Mouse (Mus musculus): ENCODE data around the gene Lrrc10b.

DNA sequence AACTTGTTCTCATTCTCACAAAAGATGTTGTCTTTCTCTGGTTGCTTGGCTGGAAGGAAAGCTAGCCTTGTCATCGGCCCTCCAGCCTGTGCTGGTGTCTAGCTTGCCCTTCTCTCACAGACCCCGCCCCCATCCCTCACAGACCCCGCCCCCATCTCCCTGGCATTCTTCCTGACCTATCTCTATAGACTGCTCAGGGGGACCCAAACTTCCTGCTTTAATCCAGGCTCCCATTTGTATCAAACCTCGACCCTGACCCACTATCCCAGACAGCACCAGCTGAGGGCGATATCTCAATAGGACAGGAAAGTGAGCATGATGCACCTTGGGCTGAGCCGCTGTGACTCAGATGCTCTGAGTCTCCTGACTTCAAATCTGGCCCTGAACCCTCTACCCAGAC, 16.5 kb upstream of the Lrrc10b start:
- no peak for TF ChIP-seq POLR2A (IDR thresholded peaks at IDR 0.05; ENCODE audit: low read depth, low read length)
- TF ChIP-seq CTCF (IDR thresholded peaks at IDR 0.05; ENCODE audit: borderline replicate concordance, insufficient read depth, low read length) = no peak

Data from embryonic fibroblast, embryonic 13.5 days (primary cell).